In the genomic region with DNA sequence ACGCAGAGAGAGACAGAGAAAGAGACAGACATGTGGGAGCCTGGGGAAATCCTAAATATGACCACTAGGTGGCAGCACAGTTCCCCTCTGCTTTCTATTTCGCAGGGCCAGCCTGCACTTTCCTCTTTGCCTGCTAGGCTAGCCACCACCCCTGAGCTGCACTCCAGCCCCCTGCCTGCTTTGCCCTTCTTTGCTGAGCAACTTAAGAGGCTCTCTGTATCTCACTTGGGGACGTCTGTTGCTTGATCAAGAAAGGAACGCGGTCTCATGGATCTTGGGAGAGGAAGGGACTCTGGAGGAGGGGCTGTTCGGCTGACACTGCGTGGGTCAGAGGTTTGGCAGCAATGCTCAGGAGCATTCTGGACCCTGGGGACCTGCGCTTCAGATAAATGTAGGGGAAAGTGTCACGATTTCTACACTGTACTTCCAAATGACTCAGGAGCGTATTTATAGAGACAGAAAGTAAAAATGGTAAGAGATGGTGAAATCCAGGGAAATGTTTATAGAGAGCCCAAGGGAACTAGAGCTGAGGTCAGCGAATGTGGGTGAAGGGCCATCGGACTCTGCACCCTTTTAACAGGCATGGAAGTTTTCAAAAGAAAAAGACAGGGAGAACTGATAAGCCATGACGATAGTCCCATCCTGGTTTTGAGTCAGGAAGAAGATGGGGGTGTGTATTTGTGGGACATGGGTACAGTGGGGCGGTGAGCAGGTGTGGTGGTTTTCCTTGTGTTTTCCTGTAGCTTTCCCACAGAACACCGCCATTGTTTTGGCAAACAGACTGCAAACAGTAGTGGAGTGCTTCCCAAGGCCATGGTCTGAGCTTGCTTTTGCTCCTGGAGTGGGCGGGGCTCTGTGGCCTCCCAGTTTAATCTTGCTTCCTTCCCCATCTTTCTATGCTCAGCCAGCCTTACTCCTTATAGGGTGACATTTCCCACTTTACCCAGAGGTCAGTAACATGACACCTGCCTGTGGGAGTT, we compare ENCODE assay signal across 7 mouse cellular contexts. TPM values are rescaled to one million over a fixed set of nuclear protein-coding genes. Genes with fewer than 3 reads are reported as not detected.
DNase-seq lines count a peak whose midpoint lies in the region; ATAC-seq lines count a peak whose summit lies in the region.

No protein-coding gene starts in this region.

- H3K4me3 ChIP-seq in intestine, embryonic 16.5 days (ENCODE audit: low read length), result peak overlapping the region; percentile 45

- H3K36me3 ChIP-seq in intestine, embryonic 16.5 days (ENCODE audit: control insufficient read depth, insufficient read depth, low read length), result no peaks in the 10 kb centered on the region

- H3K9ac ChIP-seq in intestine, embryonic 16.5 days (ENCODE audit: low read depth, low read length), result peak overlapping the region; percentile 66

- no peaks in the 10 kb centered on the region for H3K9me3 ChIP-seq in intestine, embryonic 16.5 days (ENCODE audit: control insufficient read depth, low read length)

- DNase-seq in adrenal gland, postnatal 10 days, result peak; percentile 89
- DNase-seq in embryo, embryonic 9.5 days (ENCODE audit: extremely low spot score), result peak; percentile 79
- DNase-seq in left cerebral cortex, postnatal 36 days (ENCODE audit: low spot score in 2 of 2), result peak; percentile 66 to 69
- DNase-seq in mesoderm, embryonic 11.5 days (ENCODE audit: low read depth, low spot score), result peak; percentile 84
- peak; percentile 77 for DNase-seq in right cerebral cortex, postnatal 14 days

- H3K4me1 ChIP-seq in intestine, embryonic 16.5 days (ENCODE audit: control insufficient read depth, insufficient read depth, low read length), result peaks cover 9% of the 10 kb centered on the region

- no peaks in the 10 kb centered on the region for H3K27me3 ChIP-seq in intestine, embryonic 16.5 days (replicated peaks; ENCODE audit: control insufficient read depth, insufficient read depth, low read length)

- peak; percentile 84 for ATAC-seq in granulocyte monocyte progenitor cell, adult 5-6 weeks (replicated peaks; ENCODE audit: poor library complexity, severe bottlenecking)
- ATAC-seq in intestine, embryonic 16.5 days, result peak; percentile 83

- H3K4me2 ChIP-seq in intestine, embryonic 16.5 days (ENCODE audit: low read depth, low read length), result peak overlapping the region; percentile 72

- intact Hi-C loops in left cerebral cortex, postnatal 36 days (cut with DNase I), result loop anchor here (5.0 kb wide), 1 partner anchor 299 kb away; no protein-coding TSS in a partner anchor

- H3K27ac ChIP-seq in intestine, embryonic 16.5 days (ENCODE audit: low read length), result peak overlapping the region; percentile 62; the same call in 1 of the 2 replicates

- WGBS in intestine, embryonic 16.5 days, result 23% methylated on average over 16 of the region's 16 CpGs

RNA-seq across cellular contexts. Expression of a gene that starts 12.7 kb away (rescaled TPM):
- total RNA-seq in adrenal gland, postnatal 10 days (2021), result not detected
- not detected in 2 replicates for total RNA-seq in granulocyte monocyte progenitor cell, adult 5-6 weeks (2014; fragmentation: Nextera tagmentation)
- total RNA-seq in granulocyte monocyte progenitor cell, adult 5-6 weeks (2017), result not detected in 2 replicates
- polyA plus RNA-seq in intestine, embryonic 16.5 days (2015; fragmentation: Nextera tagmentation; extraction: Ambion mirVana), result 0.28 TPM in 1 of 2 replicates, not detected in the other
- not detected for total RNA-seq in left cerebral cortex, postnatal 36 days (2021)

RNA-seq across cellular contexts. Expression of a gene that starts 29.6 kb away (rescaled TPM):
- total RNA-seq in adrenal gland, postnatal 10 days (2021), result under 1 TPM; 0.39 to 0.79 TPM
- not detected in 2 replicates for total RNA-seq in granulocyte monocyte progenitor cell, adult 5-6 weeks (2014; fragmentation: Nextera tagmentation)
- total RNA-seq in granulocyte monocyte progenitor cell, adult 5-6 weeks (2017), result not detected in 2 replicates
- polyA plus RNA-seq in intestine, embryonic 16.5 days (2015; fragmentation: Nextera tagmentation; extraction: Ambion mirVana), result 2.6 and 3.1 TPM in 2 replicates
- total RNA-seq in left cerebral cortex, postnatal 36 days (2021), result 1 to 10 TPM; 1.5 to 1.7 TPM

RNA-seq across cellular contexts. Expression of a gene that starts 38.0 kb away (rescaled TPM):
- 1 to 10 TPM; 1.5 to 2.5 TPM for total RNA-seq in adrenal gland, postnatal 10 days (2021)
- not detected in 2 replicates for total RNA-seq in granulocyte monocyte progenitor cell, adult 5-6 weeks (2014; fragmentation: Nextera tagmentation)
- total RNA-seq in granulocyte monocyte progenitor cell, adult 5-6 weeks (2017), result not detected in 2 replicates
- 0.15 and 0.24 TPM in 2 replicates for polyA plus RNA-seq in intestine, embryonic 16.5 days (2015; fragmentation: Nextera tagmentation; extraction: Ambion mirVana)
- total RNA-seq in left cerebral cortex, postnatal 36 days (2021), result under 1 TPM in 1 of 2 experiments, not detected in 1; 0.23 TPM

RNA-seq across cellular contexts. Expression of a gene that starts 38.0 kb away (rescaled TPM):
- total RNA-seq in adrenal gland, postnatal 10 days (2021), result 10 to 100 TPM; 41.0 to 47.0 TPM
- 0.41 and 4.4 TPM in 2 replicates for total RNA-seq in granulocyte monocyte progenitor cell, adult 5-6 weeks (2014; fragmentation: Nextera tagmentation)
- total RNA-seq in granulocyte monocyte progenitor cell, adult 5-6 weeks (2017), result 1.4 TPM in 2 replicates
- 12.7 and 12.8 TPM in 2 replicates for polyA plus RNA-seq in intestine, embryonic 16.5 days (2015; fragmentation: Nextera tagmentation; extraction: Ambion mirVana)
- total RNA-seq in left cerebral cortex, postnatal 36 days (2021), result 1 to 10 TPM; 8.4 to 9.7 TPM

RNA-seq across cellular contexts. Expression of a gene that starts 48.2 kb away (rescaled TPM):
- 100 to 1,000 TPM; 750 to 928 TPM for total RNA-seq in adrenal gland, postnatal 10 days (2021)
- not detected in 2 replicates for total RNA-seq in granulocyte monocyte progenitor cell, adult 5-6 weeks (2014; fragmentation: Nextera tagmentation)
- not detected in 2 replicates for total RNA-seq in granulocyte monocyte progenitor cell, adult 5-6 weeks (2017)
- polyA plus RNA-seq in intestine, embryonic 16.5 days (2015; fragmentation: Nextera tagmentation; extraction: Ambion mirVana), result not detected in 2 replicates
- total RNA-seq in left cerebral cortex, postnatal 36 days (2021), result not detected

Comparison
In these comparisons a context has a peak if more than half of its experiments do, and no peak if none do; other contexts are left out.
1. Peak in every context shown above with its lines: DNase-seq, ATAC-seq, H3K4me3 ChIP-seq and H3K27ac ChIP-seq.